Comparison of ENCODE assay signal across 8 mouse cellular contexts in the genomic region with DNA sequence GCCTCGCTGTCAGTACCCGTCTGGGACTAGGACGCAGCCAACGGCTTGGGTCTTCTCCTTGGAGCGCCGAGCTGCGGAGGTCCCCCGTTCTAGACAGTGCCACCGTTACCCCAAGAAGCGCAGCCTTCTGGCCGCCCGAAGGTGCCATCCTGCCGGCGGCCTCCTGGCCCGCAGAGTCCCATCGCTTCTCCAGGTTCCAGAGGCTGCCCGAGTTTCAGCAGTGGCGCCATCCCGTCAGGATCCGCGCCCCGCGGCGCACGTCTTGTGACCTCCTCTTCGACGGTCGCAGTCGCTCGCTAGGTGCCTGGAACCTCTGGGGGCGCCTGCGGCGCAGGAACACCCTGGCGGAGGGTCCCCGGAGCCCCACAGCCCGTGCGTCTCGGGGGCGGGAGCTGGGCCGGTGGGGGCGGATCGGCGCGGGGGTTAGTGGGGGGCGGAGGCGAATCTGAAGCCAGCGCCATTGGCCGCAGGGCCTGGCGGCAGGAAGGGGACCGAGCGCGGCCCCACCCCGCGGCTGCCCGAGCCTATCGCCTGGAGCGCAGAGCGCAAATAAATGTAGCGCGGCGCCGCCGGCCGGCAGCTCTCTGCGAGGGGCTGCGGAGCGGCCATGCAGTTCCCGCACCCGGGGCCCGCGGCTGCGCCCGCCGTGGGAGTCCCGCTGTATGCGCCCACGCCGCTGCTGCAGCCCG. TPM values are rescaled to one million over a fixed set of nuclear protein-coding genes. Genes with fewer than 3 reads are reported as not detected.
DNase-seq lines count a peak whose midpoint lies in the region; ATAC-seq and TF ChIP-seq lines count a peak whose summit lies in the region.

A gene (plus strand): TSS at position 548 of the 689 bp plus-strand sequence.

- peaks cover 72% of the 10 kb centered on the region for H3K27me3 ChIP-seq in forebrain, embryonic 14.5 days (replicated peaks; ENCODE audit: control insufficient read depth, insufficient read depth, low read length)
- H3K27me3 ChIP-seq in thymus, adult 2 months (ENCODE audit: control insufficient read depth, insufficient read depth, low read length): peaks cover 17% of the 10 kb centered on the region

- H3K4me1 ChIP-seq in forebrain, embryonic 14.5 days (ENCODE audit: control insufficient read depth, insufficient read depth, low read length): no peaks in the 10 kb centered on the region
- peaks cover 12% of the 10 kb centered on the region; the same call in 1 of the 2 replicates for H3K4me1 ChIP-seq in thymus, adult 2 months (replicated peaks; ENCODE audit: control insufficient read depth, insufficient read depth, low read length)

- TF ChIP-seq POLR2A in thymus, adult 2 months (IDR thresholded peaks at IDR 0.05; ENCODE audit: control insufficient read depth, extremely low read depth, insufficient read depth, low read length, poor library complexity): no peak

- peak within 1 kb of the TSS; percentile 34 for H3K4me3 ChIP-seq in forebrain, embryonic 14.5 days (ENCODE audit: low read depth, low read length)
- peak within 1 kb of the TSS; percentile 31 for H3K4me3 ChIP-seq in thymus, adult 2 months (ENCODE audit: control insufficient read depth, insufficient read depth, low read length)

- under 1% methylated on average over 53 of the region's 79 CpGs for WGBS in forebrain, embryonic 14.5 days
- 1% methylated on average over 78 of the region's 79 CpGs for WGBS in thymus, adult 2 months

- H3K9ac ChIP-seq in forebrain, embryonic 14.5 days (ENCODE audit: low read length): peak within 1 kb of the TSS; percentile 2; the same call in 1 of the 2 replicates

- no peak within 1 kb of the TSS for H3K27ac ChIP-seq in forebrain, embryonic 14.5 days (ENCODE audit: low read depth, low read length)
- no peak within 1 kb of the TSS for H3K27ac ChIP-seq in thymus, adult 2 months (ENCODE audit: control insufficient read depth, insufficient read depth, low read length)

- peak; percentile 71 for ATAC-seq in forebrain, embryonic 14.5 days

- no peaks in the 10 kb centered on the region for H3K36me3 ChIP-seq in forebrain, embryonic 14.5 days (ENCODE audit: control insufficient read depth, insufficient read depth, low read length)
- H3K36me3 ChIP-seq in thymus, adult 2 months (ENCODE audit: control insufficient read depth, insufficient read depth, low read length): no peaks in the 10 kb centered on the region

- TF ChIP-seq CTCF in thymus, adult 2 months (IDR thresholded peaks at IDR 0.05; ENCODE audit: borderline replicate concordance, control insufficient read depth, extremely low read depth, insufficient read depth, low read length, poor library complexity): no peak

- peak; percentile 55 for DNase-seq in CD4-positive helper T cell, adult 2 months (ENCODE audit: low read depth, low spot score)
- DNase-seq in adrenal gland, postnatal 25 days: peak; percentile 94
- DNase-seq in forebrain, embryonic 14.5 days (ENCODE audit: low spot score): no peak
- DNase-seq in heart, postnatal 4 days: peak; percentile 85
- DNase-seq in layer of hippocampus, adult 9-11 months: peak; percentile 66
- peak; percentile 89 for DNase-seq in lung, postnatal 14 days
- DNase-seq in ovary, postnatal 10 days (ENCODE audit: low spot score): peak; percentile 56
- DNase-seq in thymus, adult 2 months: peak; percentile 46

- peak within 1 kb of the TSS; percentile 52 for H3K4me2 ChIP-seq in forebrain, embryonic 14.5 days (ENCODE audit: low read length)

- H3K9me3 ChIP-seq in forebrain, embryonic 14.5 days (replicated peaks; ENCODE audit: control insufficient read depth, low read length): no peaks in the 10 kb centered on the region

RNA-seq across cellular contexts. Expression of the gene that starts here (rescaled TPM):
- 27.0 and 29.7 TPM in 2 replicates for total RNA-seq in adrenal gland, postnatal 25 days (2021)
- polyA plus RNA-seq in forebrain, embryonic 14.5 days (2014; fragmentation: Nextera tagmentation; extraction: Ambion mirVana): 1.8 and 2.5 TPM in 2 replicates
- 1 to 10 TPM; 7.3 to 9.1 TPM for total RNA-seq in heart, postnatal 4 days (2021)
- polyA plus RNA-seq in thymus, adult 2 months (2012; rRNA removed): 5.1 and 8.3 TPM in 2 replicates
